Mouse (Mus musculus) forebrain, embryonic 15.5 days (tissue): ENCODE data around the gene Ccdc85a. TPM values are rescaled to one million over a fixed set of nuclear protein-coding genes. Genes with fewer than 3 reads are reported as not detected.
A peak's percentile ranks its signal among the peaks of the same experiment; 100 is the strongest.

Experiments used
- ATAC-seq: fragments of 200-750 bp; cut with Nextera tagmentation; replicated peaks from 2 replicates; pipeline ENCODE4 v1.8.0; 2017; ENCODE audit warnings: mild to moderate bottlenecking, moderate TSS enrichment, moderate library complexity
- H3K27ac ChIP-seq: fragments of 300-500 bp; sonication (generic); replicated peaks from 2 replicates; pipeline ENCODE4 v1.5.1; 2015; ENCODE audit warnings: mild to moderate bottlenecking, inconsistent platforms
- H3K27me3 ChIP-seq: fragments of 300-500 bp; sonication (generic); 2 replicates; pipeline ENCODE4 v1.6.1; 2015; ENCODE audit warnings: inconsistent platforms
- H3K36me3 ChIP-seq: fragments of 300-500 bp; sonication (generic); 2 replicates; pipeline ENCODE4 v1.6.1; 2015; ENCODE audit warnings: mild to moderate bottlenecking, inconsistent platforms
- H3K4me1 ChIP-seq: fragments of 300-500 bp; sonication (generic); 2 replicates; pipeline ENCODE4 v1.6.1; 2015; ENCODE audit warnings: inconsistent platforms
- H3K4me2 ChIP-seq: fragments of 300-500 bp; sonication (generic); replicated peaks from 2 replicates; pipeline ENCODE4 v1.6.1; 2015; ENCODE audit warnings: mild to moderate bottlenecking, inconsistent platforms
- H3K4me3 ChIP-seq: fragments of 300-500 bp; sonication (generic); 2 replicates; pipeline ENCODE4 v1.5.1; 2015; ENCODE audit warnings: mild to moderate bottlenecking, inconsistent platforms
- H3K9ac ChIP-seq: fragments of 300-500 bp; sonication (generic); replicated peaks from 2 replicates; pipeline ENCODE4 v1.6.1; 2015; ENCODE audit warnings: mild to moderate bottlenecking, inconsistent platforms
- H3K9me3 ChIP-seq: fragments of 300-500 bp; sonication (generic); 2 replicates; pipeline ENCODE4 v1.6.1; 2016; ENCODE audit warnings: inconsistent platforms
- WGBS: fragments of 180-500 bp; shearing (Covaris S2); methylation state at CpG from one replicate; pipeline ENCODE4 v1.1.7; 2015; ENCODE audit warnings: mixed read lengths; 5-methylcytosine and 5-hydroxymethylcytosine counted together
- polyA plus RNA-seq: library from polyadenylated mRNA; unstranded; fragments of >200 nt; fragmentation: Nextera tagmentation; extraction: Ambion mirVana; gene quantifications from 2 replicates; pipeline ENCODE4 v1.2.1, GENCODE M21; 2015

Ccdc85a gene
- 16.9 and 18.9 TPM in 2 replicates for polyA plus RNA-seq

GRCm38 (mm10) chr11:28583911-28584434 is at the start of gene Ccdc85a:
Gene Ccdc85a, minus strand, starts transcription at chr11:28584324.
- Histone ChIP-seq H3K27me3 (peaks cover 14% of the 10 kb centered on the region), H3K9ac (peak within 1 kb of the TSS; percentile 61), H3K4me1 (peaks cover 14% of the 10 kb centered on the region), H3K9me3 (no peaks in the 10 kb centered on the region), H3K36me3 (no peaks in the 10 kb centered on the region), H3K4me2 (peak within 1 kb of the TSS; percentile 99), H3K4me3 (peak within 1 kb of the TSS; percentile 60), H3K27ac (peak within 1 kb of the TSS; percentile 68)
- peak; percentile 98 for ATAC-seq
- WGBS: 0% methylated on average over 25 of the region's 25 CpGs

DNA sequence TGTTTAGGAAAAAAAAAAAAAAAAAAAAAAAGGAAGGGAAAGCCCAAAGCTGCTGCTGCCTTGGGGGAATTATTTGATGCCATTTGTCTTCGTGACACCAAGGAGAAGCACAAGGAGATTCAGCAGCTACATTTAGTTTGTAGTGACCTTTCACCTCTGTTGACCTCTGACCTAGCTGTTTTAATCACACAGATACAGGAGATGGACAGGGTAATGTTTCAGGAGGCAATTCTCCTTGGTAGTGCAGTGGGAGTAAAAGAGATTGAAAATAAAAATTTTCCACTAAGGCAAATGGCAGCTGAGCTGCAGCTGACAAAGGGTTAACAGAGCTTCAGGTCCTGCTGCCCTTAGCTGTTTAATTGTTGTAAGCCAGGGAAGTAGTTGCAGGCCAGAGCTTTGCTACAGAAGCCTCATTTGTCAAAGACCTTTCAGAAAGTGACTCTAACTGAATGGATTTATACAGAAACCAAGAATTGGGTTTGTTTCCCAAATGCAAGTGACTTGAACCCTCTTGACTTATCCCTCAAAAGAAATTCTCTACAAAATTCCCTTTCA is 49.5 kb upstream of the Ccdc85a start:
- ATAC-seq: no peak

GRCm38 (mm10) chr11:28633093-28633492 is 49.0 kb upstream of the Ccdc85a start:
- WGBS: 88% methylated on average over 1 of the region's 1 CpGs
- H3K36me3 ChIP-seq: no peaks in the 10 kb centered on the region
- no peaks in the 10 kb centered on the region for H3K9me3 ChIP-seq
- no peak for ATAC-seq
- H3K4me2 ChIP-seq: no peak overlapping the region
- H3K4me1 ChIP-seq: no peaks in the 10 kb centered on the region
- H3K4me3 ChIP-seq: no peak overlapping the region
- no peak overlapping the region for H3K9ac ChIP-seq
- H3K27ac ChIP-seq: no peak overlapping the region
- H3K27me3 ChIP-seq: no peaks in the 10 kb centered on the region

More for the DNA sequence above, 49.5 kb upstream of the Ccdc85a start:
- Histone ChIP-seq H3K27me3 (no peaks in the 10 kb centered on the region), H3K36me3 (no peaks in the 10 kb centered on the region), H3K4me2 (no peak overlapping the region), H3K4me1 (no peaks in the 10 kb centered on the region), H3K27ac (no peak overlapping the region), H3K9ac (no peak overlapping the region), H3K4me3 (no peak overlapping the region), H3K9me3 (no peaks in the 10 kb centered on the region)
- WGBS: 56% methylated on average over 1 of the region's 1 CpGs

- Histone ChIP-seq H3K27ac (no peak overlapping the region), H3K27me3 (no peaks in the 10 kb centered on the region), H3K9ac (no peak overlapping the region), H3K9me3 (no peaks in the 10 kb centered on the region), H3K4me1 (no peaks in the 10 kb centered on the region), H3K4me2 (no peak overlapping the region), H3K36me3 (no peaks in the 10 kb centered on the region), H3K4me3 (no peak overlapping the region)
- ATAC-seq: no peak
- WGBS: 87% methylated on average over 2 of the region's 2 CpGs
Observed at GRCm38 (mm10) chr11:28630771-28631170, 46.6 kb upstream of the Ccdc85a start.

DNA sequence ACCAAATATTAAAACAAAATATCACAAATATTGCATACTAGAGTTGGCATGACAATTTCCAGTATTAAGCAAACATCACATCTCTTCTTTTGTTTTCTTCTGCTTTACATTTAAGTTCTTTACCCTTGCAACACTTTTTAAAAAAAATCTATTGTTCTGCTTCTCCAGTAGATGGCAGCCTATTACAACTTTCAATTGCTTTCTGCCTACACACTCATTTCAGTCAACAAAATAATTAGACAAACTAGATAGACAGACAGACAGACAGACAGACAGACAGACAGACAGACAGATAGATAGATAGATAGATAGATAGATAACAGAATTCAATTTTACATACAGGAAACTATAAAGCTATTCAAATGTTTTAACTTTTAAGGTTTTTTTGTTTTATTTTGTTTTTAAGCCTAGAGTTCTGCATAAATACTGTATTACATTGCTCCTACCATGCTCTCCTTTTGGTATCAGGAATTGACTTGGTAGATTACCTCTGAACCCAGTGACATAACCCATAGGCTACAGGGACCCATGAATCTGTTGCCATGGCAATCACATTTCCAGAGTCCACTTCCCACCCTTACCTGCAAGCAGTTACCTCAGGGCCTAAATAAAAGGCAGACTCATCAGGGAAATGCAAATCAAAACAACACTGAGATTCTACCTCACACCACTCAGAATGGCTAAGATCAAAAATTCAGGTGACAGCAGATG is 26.8 kb upstream of the Ccdc85a start:
- Histone ChIP-seq H3K36me3 (no peaks in the 10 kb centered on the region), H3K9ac (no peak overlapping the region), H3K4me1 (no peaks in the 10 kb centered on the region), H3K27ac (no peak overlapping the region), H3K4me3 (no peak overlapping the region), H3K9me3 (no peaks in the 10 kb centered on the region), H3K4me2 (no peak overlapping the region), H3K27me3 (no peaks in the 10 kb centered on the region)
- ATAC-seq: no peak

DNA sequence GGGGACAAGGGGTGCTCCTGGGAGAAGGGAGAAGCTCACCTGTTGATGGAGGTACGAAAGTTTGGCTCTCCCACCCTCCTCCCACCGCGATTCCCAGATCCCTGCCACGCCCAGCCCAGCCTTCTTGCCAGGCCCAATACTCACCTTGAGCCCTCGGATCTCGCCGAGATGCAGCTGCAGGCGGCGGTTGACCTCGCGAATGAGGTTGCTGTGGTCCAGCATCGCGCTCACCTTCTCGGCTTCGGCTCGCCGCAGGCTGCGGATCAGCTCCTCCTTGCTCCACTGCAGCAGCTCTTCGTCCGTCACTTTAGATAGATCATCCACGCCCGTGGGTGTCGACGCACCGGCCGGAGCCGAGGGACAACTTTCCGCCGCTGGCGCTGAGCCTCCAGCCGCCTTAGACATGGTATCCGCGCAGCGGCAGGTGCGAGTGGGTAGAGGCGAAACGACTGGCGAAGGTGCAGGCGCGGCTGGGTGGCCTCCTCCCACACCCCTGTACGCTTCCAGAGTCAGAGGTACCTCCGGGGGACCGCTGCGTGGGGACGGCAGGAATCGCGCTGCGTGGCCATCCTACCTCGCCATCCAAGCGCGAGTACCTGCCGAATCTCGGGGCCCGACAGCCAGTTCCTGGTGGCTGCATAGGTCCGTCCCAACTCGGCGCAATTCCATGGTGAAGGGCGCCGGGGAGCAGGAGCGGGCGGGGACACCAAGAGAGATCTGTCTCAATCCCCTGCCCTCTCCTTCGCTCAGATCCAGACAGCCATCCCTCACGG is 800 bp downstream of the Ccdc85a start:
- H3K9ac ChIP-seq: peak overlapping the region; percentile 61
- WGBS: under 1% methylated on average over 62 of the region's 63 CpGs
- peaks cover 14% of the 10 kb centered on the region for H3K27me3 ChIP-seq
- H3K36me3 ChIP-seq: no peaks in the 10 kb centered on the region
- no peak; the same call in 1 of the 2 replicates for ATAC-seq
- no peaks in the 10 kb centered on the region for H3K9me3 ChIP-seq
- peaks cover 14% of the 10 kb centered on the region for H3K4me1 ChIP-seq
- peak overlapping the region; percentile 68 for H3K27ac ChIP-seq
- peak overlapping the region; percentile 99 for H3K4me2 ChIP-seq
- peak overlapping the region; percentile 60 for H3K4me3 ChIP-seq

DNA sequence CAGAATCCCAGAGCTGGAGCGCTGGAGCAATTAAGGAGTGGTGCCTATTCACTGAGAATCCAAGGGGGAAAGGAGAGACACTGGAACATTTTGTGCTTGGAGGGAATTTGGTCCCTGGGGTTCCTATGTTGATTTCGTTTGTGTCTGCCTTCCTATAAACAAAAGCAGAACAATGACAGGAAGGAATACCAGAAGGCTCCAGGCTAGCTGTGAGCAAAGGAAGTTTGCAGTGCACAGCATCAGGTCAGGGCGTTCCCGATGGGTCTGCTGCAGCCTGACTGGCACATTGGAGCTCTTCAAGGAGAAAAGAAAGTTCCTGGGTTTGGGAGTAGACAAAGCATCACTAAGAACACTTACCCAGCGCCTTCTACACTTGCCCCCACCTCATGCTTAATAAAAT is 1.9 kb downstream of the Ccdc85a start:
- Histone ChIP-seq H3K36me3 (no peaks in the 10 kb centered on the region), H3K27me3 (peaks cover 14% of the 10 kb centered on the region), H3K9me3 (no peaks in the 10 kb centered on the region), H3K9ac (no peak overlapping the region), H3K4me2 (peak overlapping the region; percentile 99), H3K27ac (no peak overlapping the region), H3K4me3 (peak overlapping the region; percentile 60), H3K4me1 (peaks cover 14% of the 10 kb centered on the region)
- ATAC-seq: no peak
- WGBS: 12% methylated on average over 5 of the region's 5 CpGs

DNA sequence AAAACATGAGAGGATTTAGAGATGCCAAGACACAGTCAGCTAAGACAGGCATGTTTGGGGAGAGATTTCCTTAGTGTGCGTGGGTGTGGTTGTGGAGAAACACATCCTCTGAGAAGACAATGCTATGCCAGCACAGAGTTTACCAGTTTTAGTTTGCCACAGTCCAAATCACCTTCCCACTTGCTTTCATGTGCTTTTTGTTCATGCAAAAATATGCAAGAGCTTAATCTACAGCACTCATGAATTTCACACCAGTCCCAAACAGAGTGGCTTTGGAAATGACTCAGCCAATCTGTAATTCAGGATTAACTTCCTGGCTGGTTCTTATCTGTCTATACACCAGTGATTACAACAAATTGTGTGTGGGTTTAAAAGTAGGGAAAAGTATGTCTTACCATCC is 11.7 kb downstream of the Ccdc85a start:
- no peaks in the 10 kb centered on the region for H3K9me3 ChIP-seq
- WGBS: 84% methylated on average over 1 of the region's 1 CpGs
- no peak for ATAC-seq

GRCm38 (mm10) chr11:28556420-28556819 is 27.7 kb downstream of the Ccdc85a start:
- no peaks in the 10 kb centered on the region for H3K4me1 ChIP-seq
- ATAC-seq: peak; percentile 73
- no peaks in the 10 kb centered on the region for H3K27me3 ChIP-seq
- no peak overlapping the region for H3K4me3 ChIP-seq
- no peak overlapping the region for H3K9ac ChIP-seq
- 0 out of 2 replicates have a peak, but pooled peaks cover 7% of the 10 kb centered on the region for H3K9me3 ChIP-seq
- no peak overlapping the region for H3K4me2 ChIP-seq
- no peak overlapping the region for H3K27ac ChIP-seq
- H3K36me3 ChIP-seq: no peaks in the 10 kb centered on the region

More for the DNA sequence above, 11.7 kb downstream of the Ccdc85a start:
- Histone ChIP-seq H3K27ac (no peak overlapping the region), H3K4me2 (no peak overlapping the region), H3K4me1 (no peaks in the 10 kb centered on the region), H3K4me3 (no peak overlapping the region), H3K27me3 (no peaks in the 10 kb centered on the region), H3K9ac (no peak overlapping the region), H3K36me3 (no peaks in the 10 kb centered on the region)

GRCm38 (mm10) chr11:28543429-28543828 is 40.7 kb downstream of the Ccdc85a start:
- Histone ChIP-seq H3K4me3 (no peak overlapping the region), H3K9ac (no peak overlapping the region), H3K4me2 (no peak overlapping the region), H3K4me1 (no peaks in the 10 kb centered on the region), H3K9me3 (no peaks in the 10 kb centered on the region), H3K36me3 (no peaks in the 10 kb centered on the region), H3K27me3 (no peaks in the 10 kb centered on the region), H3K27ac (no peak overlapping the region)
- 98% methylated on average over 2 of the region's 2 CpGs for WGBS
- ATAC-seq: no peak

GRCm38 (mm10) chr11:28541307-28541706 is 42.8 kb downstream of the Ccdc85a start:
- Histone ChIP-seq H3K36me3 (no peaks in the 10 kb centered on the region), H3K9ac (no peak overlapping the region), H3K27ac (no peak overlapping the region), H3K4me3 (no peak overlapping the region), H3K4me2 (no peak overlapping the region), H3K4me1 (no peaks in the 10 kb centered on the region), H3K27me3 (no peaks in the 10 kb centered on the region), H3K9me3 (no peaks in the 10 kb centered on the region)
- no peak for ATAC-seq
- 88% methylated on average over 1 of the region's 1 CpGs for WGBS

DNA sequence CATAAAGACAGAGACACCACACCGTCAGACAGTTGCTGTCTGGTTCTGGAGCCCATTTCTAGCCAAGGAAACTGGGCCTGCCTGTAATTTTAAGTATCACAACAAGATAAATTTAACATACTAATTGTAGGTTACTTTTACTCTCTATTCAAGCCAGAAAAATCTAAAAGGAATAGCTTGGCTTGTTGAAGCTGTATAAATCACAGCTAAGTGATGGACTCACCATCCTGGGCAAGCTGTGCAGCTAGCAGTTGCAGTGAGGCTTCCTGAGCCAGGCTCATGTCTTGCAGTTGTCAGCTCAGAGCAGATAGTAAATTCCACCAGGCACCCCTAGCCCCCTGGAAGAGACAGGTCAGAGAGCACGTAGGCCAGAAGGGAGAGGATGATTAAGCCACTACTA is 50.8 kb downstream of the Ccdc85a start:
- Histone ChIP-seq H3K9ac (no peak overlapping the region), H3K27me3 (no peaks in the 10 kb centered on the region), H3K4me3 (no peak overlapping the region), H3K36me3 (no peaks in the 10 kb centered on the region), H3K4me1 (no peaks in the 10 kb centered on the region), H3K9me3 (no peaks in the 10 kb centered on the region), H3K4me2 (no peak overlapping the region), H3K27ac (no peak overlapping the region)
- WGBS: 83% methylated on average over 2 of the region's 2 CpGs
- ATAC-seq: no peak
